Mouse (Mus musculus): ENCODE results near the gene Klk8.

Klk8 gene

DNA sequence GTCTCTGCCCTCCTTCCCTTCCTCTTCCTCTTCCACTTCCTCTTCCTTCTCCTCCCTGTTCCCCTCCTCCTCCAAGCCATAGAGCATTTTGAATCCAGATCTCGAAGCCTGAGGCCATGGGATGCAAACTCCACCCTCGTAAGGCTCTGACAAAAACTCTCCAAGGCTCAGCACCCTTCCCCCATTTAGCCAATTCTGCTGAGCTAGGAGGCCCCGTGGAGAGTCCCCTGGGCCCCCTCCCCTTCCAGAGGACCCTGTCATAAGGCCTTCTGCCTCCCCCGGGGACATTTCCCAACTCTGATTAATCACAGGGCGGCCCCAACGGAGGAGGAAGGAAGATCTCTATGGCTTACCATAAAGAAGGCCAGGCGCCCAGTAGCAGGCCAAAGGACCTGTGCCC lies 5.8 kb upstream of the Klk8 start, which contains the start of gene Klk9:
TSS of gene Klk9 (plus strand) at position 301 of the 400 bp plus-strand sequence.
- no peak for DNase-seq (ENCODE audit: low spot score)

DNA sequence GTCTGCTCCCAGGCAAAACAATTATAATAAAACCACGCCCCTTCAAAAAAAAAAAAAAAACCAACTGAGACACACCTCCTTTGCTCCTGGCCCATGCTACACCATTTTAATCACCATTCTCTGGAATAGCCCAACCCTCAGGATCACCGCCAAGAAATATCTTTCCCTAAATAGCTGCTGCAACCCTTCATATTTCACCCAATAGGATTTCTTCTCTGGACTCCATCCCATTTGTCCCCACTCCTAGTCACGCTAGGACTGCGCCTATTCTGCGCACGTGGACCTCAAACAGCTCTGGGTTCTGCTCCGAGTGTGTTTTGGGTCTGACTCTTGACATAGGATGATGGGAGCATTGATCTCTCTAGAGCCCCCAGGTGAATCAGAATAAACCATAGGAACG lies 1.0 kb upstream of the Klk8 start:
- DNase-seq (ENCODE audit: low spot score), result no peak

DNA sequence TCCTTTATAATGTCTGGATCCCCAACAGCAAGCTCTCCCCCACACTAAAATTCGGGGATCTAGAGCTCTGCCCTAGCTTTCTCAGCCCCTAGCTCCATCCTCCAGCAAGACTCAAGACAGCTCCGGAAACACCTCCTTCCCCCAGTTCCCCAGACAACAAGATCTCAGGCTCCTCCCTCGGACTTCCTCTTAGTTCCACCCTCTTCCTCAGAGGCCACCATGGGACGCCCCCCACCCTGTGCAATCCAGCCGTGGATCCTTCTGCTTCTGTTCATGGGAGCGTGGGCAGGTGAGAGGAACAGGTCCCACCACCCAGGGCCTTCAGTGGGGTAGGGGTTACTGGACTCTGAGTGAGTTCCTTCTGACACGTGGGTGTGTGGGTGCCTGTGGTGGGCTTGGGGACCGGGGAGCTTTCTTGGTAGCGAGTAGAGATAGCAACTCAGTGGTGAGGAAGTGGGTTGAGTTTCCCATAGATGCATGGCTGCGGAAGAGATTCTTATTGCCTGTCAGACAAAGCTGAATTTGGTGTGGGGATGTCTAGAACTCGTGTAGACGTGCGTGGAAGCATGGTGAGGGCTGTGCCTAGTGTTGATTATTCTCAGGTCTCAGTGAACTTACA lies 576 bp downstream of the Klk8 start:
- DNase-seq (ENCODE audit: low spot score), result no peak

DNA sequence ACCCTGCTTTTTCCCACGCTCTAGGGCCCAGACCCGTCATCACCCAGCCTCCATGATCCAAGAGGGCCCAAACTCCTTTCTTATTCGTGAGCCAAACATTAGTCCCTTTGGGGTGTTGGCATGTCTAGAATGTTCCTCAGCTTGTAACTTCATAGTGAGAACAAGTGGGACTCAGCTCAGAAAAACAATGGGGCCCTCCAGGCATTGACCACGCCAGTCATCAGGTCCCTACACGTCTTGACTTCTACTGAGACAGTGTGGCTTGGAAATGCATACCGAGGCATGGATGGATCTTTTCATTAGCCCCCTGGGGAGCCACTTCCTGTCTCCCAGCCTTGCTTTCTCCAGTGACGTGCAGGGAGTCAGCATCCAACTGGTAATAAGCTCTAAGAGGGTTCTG lies 2.5 kb downstream of the Klk8 start:
- no peak for DNase-seq (ENCODE audit: low spot score)

DNA sequence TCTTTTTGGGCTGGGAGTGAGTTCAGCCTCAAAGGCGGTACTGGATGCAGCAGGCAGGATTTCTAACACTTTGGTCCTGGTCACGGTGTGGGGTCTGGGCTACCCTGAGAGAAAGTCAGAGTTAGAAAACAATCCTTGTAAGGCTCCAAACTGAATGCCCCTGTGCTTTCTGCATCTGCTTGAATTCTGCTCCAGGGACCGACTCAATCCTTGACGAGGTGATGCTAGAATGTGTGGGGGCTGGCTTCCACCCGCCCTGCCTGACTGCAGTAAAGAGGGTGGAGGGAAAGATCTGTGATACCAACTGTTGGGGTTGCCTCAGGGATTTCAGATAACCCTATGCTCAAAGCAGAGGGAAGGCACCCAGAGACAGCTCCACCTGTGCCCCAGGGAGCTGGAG lies 13.6 kb downstream of the Klk8 start, which contains the start of gene Klk7:
TSS of gene Klk7 (plus strand) at position 301 of the 400 bp plus-strand sequence.
- DNase-seq (ENCODE audit: low spot score), result no peak

DNA sequence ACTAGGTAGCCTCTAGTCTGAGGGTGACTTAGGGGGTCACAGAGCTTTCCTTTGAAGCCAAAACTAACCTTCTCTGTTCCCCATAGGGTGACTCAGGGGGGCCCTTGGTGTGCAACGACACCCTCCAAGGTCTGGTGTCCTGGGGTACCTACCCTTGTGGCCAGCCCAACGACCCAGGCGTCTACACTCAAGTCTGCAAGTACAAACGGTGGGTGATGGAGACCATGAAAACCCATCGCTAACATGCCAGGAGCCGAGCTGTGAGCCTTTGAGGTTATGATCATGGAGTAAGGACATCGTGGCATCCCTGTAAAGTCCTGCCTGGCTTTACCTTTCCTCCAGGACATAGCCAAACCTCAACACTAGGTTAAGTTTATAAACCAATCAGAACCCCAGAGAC lies 17.8 kb downstream of the Klk8 start:
- no peak for DNase-seq (ENCODE audit: low spot score)

DNA sequence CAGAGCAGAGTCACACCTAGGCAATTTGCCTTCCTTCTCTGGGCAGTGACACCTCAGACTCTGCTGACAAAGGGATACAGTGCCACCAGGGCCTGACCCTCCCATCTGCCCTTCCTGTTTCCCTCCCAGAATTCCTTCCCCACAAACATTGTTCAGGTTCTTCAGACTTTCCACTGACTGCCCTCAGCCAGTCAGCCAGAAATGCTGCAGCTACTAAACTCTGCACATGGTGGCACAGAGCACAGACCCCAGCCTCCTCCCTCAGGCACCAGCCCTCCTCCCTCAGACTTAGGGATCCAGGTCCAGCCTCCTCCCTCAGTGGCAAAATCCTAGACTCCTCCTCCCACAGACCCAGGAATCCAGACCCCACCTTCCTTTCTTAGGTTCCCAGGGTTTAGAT lies 19.4 kb downstream of the Klk8 start:
- no peak for DNase-seq (ENCODE audit: low spot score)

DNA sequence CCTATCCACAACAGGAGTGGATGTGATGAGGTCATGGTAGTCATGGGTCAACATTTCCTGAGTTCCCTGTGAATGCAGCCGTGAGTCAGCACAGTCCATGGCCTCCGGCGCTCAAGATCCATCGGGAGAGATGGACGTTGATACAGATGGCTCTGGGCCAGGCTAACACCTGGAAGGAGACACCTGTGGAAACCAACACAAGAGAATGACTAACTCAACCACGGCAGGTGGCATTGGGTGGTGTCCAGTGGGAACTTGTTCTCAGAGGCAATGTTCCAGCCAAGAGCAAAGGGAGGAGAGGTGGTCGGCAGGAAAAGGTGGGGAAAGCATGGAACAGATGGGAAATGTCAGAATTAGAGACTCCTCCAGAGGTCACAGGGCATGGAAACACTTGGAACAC lies 24.2 kb downstream of the Klk8 start:
- DNase-seq (ENCODE audit: low spot score), result no peak

DNA sequence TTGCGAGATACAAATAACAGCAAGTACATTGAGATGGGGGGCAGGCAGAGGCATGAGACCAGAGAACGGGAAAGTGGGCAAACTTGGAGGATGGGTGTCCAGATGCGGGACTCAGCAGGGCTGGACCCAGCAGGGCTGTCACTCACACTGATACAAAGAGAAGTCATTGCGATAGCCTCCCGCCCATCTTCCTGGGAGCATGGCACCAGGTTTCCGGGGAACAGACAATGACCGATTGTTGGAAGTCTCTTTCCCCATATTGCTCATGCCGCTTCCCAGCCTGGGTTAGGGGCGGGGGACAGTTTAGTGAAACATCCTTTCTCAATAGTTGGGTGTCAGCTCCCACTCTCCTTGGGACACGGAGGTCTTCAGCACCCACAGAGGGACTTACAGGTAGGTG lies 26.8 kb downstream of the Klk8 start, which contains the start of gene Klk6:
TSS of gene Klk6 (plus strand) at position 301 of the 400 bp plus-strand sequence.
- no peak for DNase-seq (ENCODE audit: low spot score)

DNA sequence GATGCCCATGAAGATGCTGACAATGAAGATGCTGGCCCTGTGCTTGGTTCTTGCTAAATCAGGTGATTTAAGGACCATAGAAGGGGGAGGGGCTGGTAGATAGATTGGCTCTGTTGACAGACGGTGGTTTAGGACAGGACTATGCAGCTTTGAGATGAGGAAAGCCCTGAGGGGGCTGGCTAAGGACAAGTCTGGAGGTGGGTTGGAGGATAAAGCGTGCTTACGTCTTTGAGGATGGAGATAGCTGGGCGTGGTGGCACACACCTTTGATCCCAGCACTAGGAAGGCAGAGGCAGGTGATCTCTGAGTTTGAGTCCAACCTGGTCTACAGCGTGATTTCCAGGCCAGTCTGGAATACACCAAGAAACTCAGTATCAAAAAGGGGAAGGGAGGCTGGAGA lies 28.7 kb downstream of the Klk8 start:
- DNase-seq (ENCODE audit: low spot score), result no peak

DNA sequence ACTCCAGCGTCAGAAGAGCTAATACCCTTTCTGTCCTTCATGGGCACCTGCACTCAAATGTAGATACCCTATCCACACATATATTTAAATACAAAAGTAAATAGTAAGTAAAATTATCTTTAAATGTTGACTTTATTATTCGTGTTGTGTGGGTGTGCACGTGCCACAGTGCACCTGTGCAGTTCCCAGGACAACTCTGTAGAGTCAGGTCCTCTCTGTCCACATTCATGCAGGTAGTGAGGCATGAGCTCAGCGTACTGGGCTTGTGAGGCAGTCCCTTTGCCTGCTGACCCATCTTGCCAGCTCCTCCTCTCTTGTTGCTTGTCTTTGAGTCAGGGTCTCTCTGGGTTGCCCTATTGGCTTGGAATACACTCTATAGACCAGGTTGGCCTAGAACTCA lies 30.3 kb downstream of the Klk8 start:
- DNase-seq (ENCODE audit: low spot score), result no peak

DNA sequence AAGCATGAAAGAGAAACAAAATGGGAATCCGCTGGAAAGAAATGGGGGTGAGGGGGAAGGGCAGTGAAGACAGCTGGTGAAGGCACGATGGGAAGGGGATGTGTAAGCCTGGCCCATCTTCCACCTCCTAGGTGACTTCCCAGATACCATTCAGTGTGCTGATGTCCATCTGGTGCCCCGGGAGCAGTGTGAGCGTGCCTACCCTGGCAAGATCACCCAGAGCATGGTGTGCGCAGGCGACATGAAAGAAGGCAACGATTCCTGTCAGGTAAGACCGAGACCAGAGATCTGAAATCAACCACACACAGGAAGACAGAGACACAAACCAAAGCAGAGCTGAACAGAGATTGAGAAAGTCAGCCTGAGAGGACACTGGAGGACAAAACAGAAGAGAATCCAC lies 31.6 kb downstream of the Klk8 start:
- DNase-seq (ENCODE audit: low spot score), result no peak

DNA sequence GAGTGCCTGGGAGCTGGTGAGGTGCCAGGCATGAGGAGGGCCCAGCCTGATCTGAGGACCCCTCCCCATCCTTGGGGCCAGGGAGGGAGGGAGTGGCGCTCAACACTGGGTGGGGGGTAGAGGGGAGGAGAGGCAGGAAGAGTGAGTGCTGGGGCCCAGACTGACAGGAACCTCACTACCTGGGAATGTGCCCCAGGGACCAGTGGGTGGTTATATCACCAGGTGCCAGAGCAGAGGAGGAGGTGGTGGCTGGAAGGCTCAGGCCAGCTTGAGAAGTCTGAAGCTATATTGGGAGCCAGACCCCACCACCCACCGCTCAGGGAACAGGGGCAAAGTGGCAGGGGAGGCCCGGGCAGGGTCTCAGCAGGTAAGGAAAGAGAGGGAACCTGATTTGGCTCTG lies 44.3 kb downstream of the Klk8 start, which contains the start of gene Klk5:
TSS of gene Klk5 (plus strand) at position 271 of the 400 bp plus-strand sequence.
- DNase-seq (ENCODE audit: low spot score), result no peak

DNA sequence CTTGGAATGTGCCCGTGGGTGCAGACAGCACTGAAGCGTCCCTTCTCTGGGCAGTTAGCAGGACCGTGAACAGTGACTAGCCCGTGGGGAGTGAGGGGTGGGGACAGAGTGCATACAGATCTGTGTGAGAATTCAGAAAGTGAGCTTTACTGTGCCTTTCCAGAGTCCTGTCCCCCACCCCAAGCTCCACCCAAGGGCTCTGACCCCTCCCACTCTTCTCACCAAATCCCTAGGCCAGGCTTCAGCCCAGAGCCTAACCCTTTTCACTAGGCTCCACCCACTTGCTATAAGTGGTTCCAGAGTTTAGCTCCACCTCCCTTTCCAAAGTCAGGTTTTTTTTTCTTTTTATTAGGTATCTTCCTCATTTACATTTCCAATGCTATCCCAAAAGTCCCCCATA lies 46.4 kb downstream of the Klk8 start:
- DNase-seq (ENCODE audit: low spot score), result no peak

DNA sequence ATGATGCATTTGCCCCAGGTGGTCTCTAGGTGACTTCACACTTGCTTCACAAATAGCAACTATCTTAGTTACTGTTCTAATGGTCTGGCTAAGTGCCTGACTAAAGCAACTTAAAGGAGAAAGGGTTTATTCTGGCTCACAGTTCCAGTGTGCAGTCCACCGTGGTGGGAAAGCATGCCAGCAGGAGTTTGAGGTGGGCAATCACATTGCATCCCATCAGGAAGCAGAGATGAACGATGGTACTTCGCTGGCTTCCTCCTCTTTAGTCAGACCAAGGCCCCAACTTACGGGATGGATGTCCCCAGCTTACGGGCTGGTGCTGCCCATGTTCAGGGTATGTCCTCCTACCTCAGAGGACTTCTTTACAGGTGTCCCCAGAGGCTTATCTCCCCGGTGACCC lies 54.2 kb downstream of the Klk8 start:
- DNase-seq (ENCODE audit: low spot score), result no peak

Measured in adipocyte (in vitro differentiated cells).